Mouse (Mus musculus): ENCODE measurements at regions not wholly inside any gene's neighbourhood (a gene's known extent, or its start where the extent isn't known, plus 50 kb on each side); places are given as distances from the start of the nearest gene placed in this dataset.

GRCm38 (mm10) chr4:95193473-95193872, 141.5 kb upstream of the Jun start:
- H3K27me3 ChIP-seq (ENCODE audit: control insufficient read depth, insufficient read depth, insufficient read length): no peaks in the 10 kb centered on the region
- TF ChIP-seq MAX (IDR thresholded peaks at IDR 0.05) (no peak), USF1 (IDR thresholded peaks at IDR 0.05; ENCODE audit: low read depth) (no peak), CTCF (IDR thresholded peaks at IDR 0.05; ENCODE audit: control insufficient read depth, insufficient read depth, insufficient read length) (no peak)
- no peak overlapping the region for H3ac ChIP-seq (ENCODE audit: control insufficient read depth, insufficient read length, low read depth)
- H3K79me2 ChIP-seq (ENCODE audit: control insufficient read depth, insufficient read depth): no peaks in the 10 kb centered on the region
- H3K4me3 ChIP-seq (ENCODE audit: insufficient read depth, poor library complexity, severe bottlenecking): no peak overlapping the region
- no peaks in the 10 kb centered on the region for H3K36me3 ChIP-seq (ENCODE audit: control insufficient read depth, insufficient read depth)
- no peaks in the 10 kb centered on the region for H3K79me3 ChIP-seq (ENCODE audit: low read depth)

GRCm38 (mm10) chr4:95194621-95195455, 142.8 kb upstream of the Jun start:
- Histone ChIP-seq H3K79me2 (ENCODE audit: control insufficient read depth, insufficient read depth) (no peaks in the 10 kb centered on the region), H3K27me3 (ENCODE audit: control insufficient read depth, insufficient read depth, insufficient read length) (no peaks in the 10 kb centered on the region), H3K36me3 (ENCODE audit: control insufficient read depth, insufficient read depth) (no peaks in the 10 kb centered on the region), H3K79me3 (ENCODE audit: low read depth) (no peaks in the 10 kb centered on the region), H3K4me3 (ENCODE audit: insufficient read depth, poor library complexity, severe bottlenecking) (no peak overlapping the region), H3ac (ENCODE audit: control insufficient read depth, insufficient read length, low read depth) (no peak overlapping the region)
- TF ChIP-seq MYOD1 (IDR thresholded peaks at IDR 0.05; ENCODE audit: control insufficient read depth, insufficient read length, low read depth) (no peak), CTCF (IDR thresholded peaks at IDR 0.05; ENCODE audit: control insufficient read depth, insufficient read depth, insufficient read length) (no peak)

DNA sequence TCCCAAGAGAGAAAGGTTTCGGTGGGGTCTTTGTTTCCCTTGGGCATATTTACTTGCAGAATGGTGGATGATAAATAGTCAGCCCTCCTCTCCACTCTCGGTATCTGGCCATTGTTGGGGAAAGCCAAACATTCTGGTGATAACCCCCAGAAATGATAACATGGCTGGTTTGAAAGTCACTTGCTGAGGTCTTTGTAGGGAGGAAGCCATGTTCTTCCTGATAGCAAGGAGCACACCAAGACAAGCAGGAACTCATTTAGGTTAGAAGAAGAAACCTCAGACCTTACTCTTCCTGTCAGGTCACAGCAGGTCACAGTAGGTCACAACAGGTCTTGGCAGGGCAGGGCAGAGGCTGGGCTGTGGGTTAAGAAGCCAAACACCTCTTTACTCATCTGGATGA, 144.1 kb upstream of the Jun start:
- no peak for TF ChIP-seq CEBPB (IDR thresholded peaks at IDR 0.05; ENCODE audit: low read depth)
- TF ChIP-seq MAX (IDR thresholded peaks at IDR 0.05): no peak
- TF ChIP-seq FOSL1 (IDR thresholded peaks at IDR 0.05; ENCODE audit: insufficient read depth, low read length, poor library complexity, severe bottlenecking): no peak
- no peak for TF ChIP-seq USF1 (IDR thresholded peaks at IDR 0.05; ENCODE audit: low read depth)
- no peak for TF ChIP-seq MYOG (IDR thresholded peaks at IDR 0.05; ENCODE audit: control insufficient read depth, extremely low read depth, insufficient read length)
- TF ChIP-seq CTCF (IDR thresholded peaks at IDR 0.05; ENCODE audit: control insufficient read depth, insufficient read depth, insufficient read length): no peak
- TF ChIP-seq MYOD1 (IDR thresholded peaks at IDR 0.05; ENCODE audit: control insufficient read depth, insufficient read length, low read depth): no peak
- Histone ChIP-seq H3K27me3 (ENCODE audit: control insufficient read depth, insufficient read depth, insufficient read length) (no peaks in the 10 kb centered on the region), H3K79me2 (ENCODE audit: control insufficient read depth, insufficient read depth) (no peaks in the 10 kb centered on the region), H3K36me3 (ENCODE audit: control insufficient read depth, insufficient read depth) (no peaks in the 10 kb centered on the region), H3ac (ENCODE audit: control insufficient read depth, insufficient read length, low read depth) (no peak overlapping the region), H3K4me3 (ENCODE audit: insufficient read depth, poor library complexity, severe bottlenecking) (no peak overlapping the region), H3K79me3 (ENCODE audit: low read depth) (no peaks in the 10 kb centered on the region)

GRCm38 (mm10) chr4:95197077-95197711, 145.2 kb upstream of the Jun start:
- Histone ChIP-seq H3K4me3 (ENCODE audit: insufficient read depth, poor library complexity, severe bottlenecking) (no peak overlapping the region), H3ac (ENCODE audit: control insufficient read depth, insufficient read length, low read depth) (no peak overlapping the region), H3K79me2 (ENCODE audit: control insufficient read depth, insufficient read depth) (no peaks in the 10 kb centered on the region), H3K79me3 (ENCODE audit: low read depth) (no peaks in the 10 kb centered on the region), H3K27me3 (ENCODE audit: control insufficient read depth, insufficient read depth, insufficient read length) (no peaks in the 10 kb centered on the region), H3K36me3 (ENCODE audit: control insufficient read depth, insufficient read depth) (no peaks in the 10 kb centered on the region)
- TF ChIP-seq CTCF (IDR thresholded peaks at IDR 0.05; ENCODE audit: control insufficient read depth, insufficient read depth, insufficient read length) (no peak), USF1 (IDR thresholded peaks at IDR 0.05; ENCODE audit: low read depth) (no peak), MYOG (IDR thresholded peaks at IDR 0.05; ENCODE audit: control insufficient read depth, extremely low read depth, insufficient read length) (no peak), MYOD1 (IDR thresholded peaks at IDR 0.05; ENCODE audit: control insufficient read depth, insufficient read length, low read depth) (no peak), CEBPB (IDR thresholded peaks at IDR 0.05; ENCODE audit: low read depth) (no peak), MAX (IDR thresholded peaks at IDR 0.05) (no peak), FOSL1 (IDR thresholded peaks at IDR 0.05; ENCODE audit: insufficient read depth, low read length, poor library complexity, severe bottlenecking) (no peak)

DNA sequence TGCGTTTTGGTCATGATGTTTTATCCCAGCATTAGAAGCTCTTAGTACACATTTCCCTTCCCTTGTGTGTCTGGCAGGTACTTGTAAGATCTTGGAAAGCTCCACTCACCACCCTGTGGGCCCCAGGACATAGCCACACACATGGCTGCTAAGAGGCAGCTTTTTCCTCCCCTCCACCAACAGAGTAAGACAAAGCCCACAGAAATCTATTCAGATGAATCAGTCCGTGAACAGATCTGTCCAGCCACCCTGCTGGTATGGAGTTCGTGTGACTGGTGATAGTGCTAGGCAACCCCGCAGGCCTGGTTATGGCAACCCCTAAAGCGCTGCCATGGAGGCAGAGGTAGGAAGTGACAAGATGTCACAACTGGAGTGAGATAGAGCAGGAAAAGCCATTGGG, 147.4 kb upstream of the Jun start:
- H3ac ChIP-seq (ENCODE audit: control insufficient read depth, insufficient read length, low read depth): no peak overlapping the region
- no peaks in the 10 kb centered on the region for H3K79me2 ChIP-seq (ENCODE audit: control insufficient read depth, insufficient read depth)
- H3K27me3 ChIP-seq (ENCODE audit: control insufficient read depth, insufficient read depth, insufficient read length): no peaks in the 10 kb centered on the region

More for the DNA sequence above, 147.4 kb upstream of the Jun start:
- Histone ChIP-seq H3K4me3 (ENCODE audit: insufficient read depth, poor library complexity, severe bottlenecking) (no peak overlapping the region), H3K79me3 (ENCODE audit: low read depth) (no peaks in the 10 kb centered on the region), H3K36me3 (ENCODE audit: control insufficient read depth, insufficient read depth) (no peaks in the 10 kb centered on the region)
- TF ChIP-seq MAX (IDR thresholded peaks at IDR 0.05) (no peak), USF1 (IDR thresholded peaks at IDR 0.05; ENCODE audit: low read depth) (no peak), MYOG (IDR thresholded peaks at IDR 0.05; ENCODE audit: control insufficient read depth, extremely low read depth, insufficient read length) (no peak), CEBPB (IDR thresholded peaks at IDR 0.05; ENCODE audit: low read depth) (no peak), MYOD1 (IDR thresholded peaks at IDR 0.05; ENCODE audit: control insufficient read depth, insufficient read length, low read depth) (no peak), FOSL1 (IDR thresholded peaks at IDR 0.05; ENCODE audit: insufficient read depth, low read length, poor library complexity, severe bottlenecking) (no peak), CTCF (IDR thresholded peaks at IDR 0.05; ENCODE audit: control insufficient read depth, insufficient read depth, insufficient read length) (no peak)
